Mouse (Mus musculus) midbrain, embryonic 10.5 days (tissue): ENCODE measurements around the gene Wwc1. TPM values are rescaled to one million over a fixed set of nuclear protein-coding genes. Genes with fewer than 3 reads are reported as not detected.

ENCODE experiments used
- DNase-seq: peaks from one replicate; pipeline ENCODE4 v3.0.0-alpha.2; 2017; ENCODE audit warnings: low spot score
- H3K27ac ChIP-seq: fragments of 300-500 bp; sonication (generic); replicated peaks from 2 replicates; pipeline ENCODE4 v1.5.1; 2016; ENCODE audit warnings: mild to moderate bottlenecking
- H3K27me3 ChIP-seq: fragments of 300-500 bp; sonication (generic); 2 replicates; pipeline ENCODE4 v1.6.1; 2016; ENCODE audit warnings: low read depth, mild to moderate bottlenecking; ENCODE audit not compliant: poor library complexity, severe bottlenecking
- H3K36me3 ChIP-seq: fragments of 300-500 bp; sonication (generic); 2 replicates; pipeline ENCODE4 v1.6.1; 2016; ENCODE audit warnings: mild to moderate bottlenecking, moderate library complexity
- H3K4me1 ChIP-seq: fragments of 300-500 bp; sonication (generic); 2 replicates; pipeline ENCODE4 v1.6.1; 2016
- H3K4me3 ChIP-seq: fragments of 300-500 bp; sonication (generic); 2 replicates; pipeline ENCODE4 v1.5.1; 2016; ENCODE audit warnings: mild to moderate bottlenecking, moderate library complexity
- H3K9me3 ChIP-seq: fragments of 300-500 bp; sonication (generic); replicated peaks from 2 replicates; pipeline ENCODE4 v1.6.1; 2016; ENCODE audit warnings: mild to moderate bottlenecking
- WGBS: fragments of 180-500 bp; shearing (Covaris S2); methylation state at CpG from one replicate; pipeline ENCODE4 v1.1.7; 2016; 5-methylcytosine and 5-hydroxymethylcytosine counted together
- polyA plus RNA-seq: library from polyadenylated mRNA; unstranded; fragments of >200 nt; fragmentation: Nextera tagmentation; extraction: Ambion mirVana; gene quantifications from 2 replicates; pipeline ENCODE4 v1.2.1, GENCODE M21; 2016

Gene Wwc1
- polyA plus RNA-seq, 1 experiment from 2014 or later = 5.0 TPM

DNA sequence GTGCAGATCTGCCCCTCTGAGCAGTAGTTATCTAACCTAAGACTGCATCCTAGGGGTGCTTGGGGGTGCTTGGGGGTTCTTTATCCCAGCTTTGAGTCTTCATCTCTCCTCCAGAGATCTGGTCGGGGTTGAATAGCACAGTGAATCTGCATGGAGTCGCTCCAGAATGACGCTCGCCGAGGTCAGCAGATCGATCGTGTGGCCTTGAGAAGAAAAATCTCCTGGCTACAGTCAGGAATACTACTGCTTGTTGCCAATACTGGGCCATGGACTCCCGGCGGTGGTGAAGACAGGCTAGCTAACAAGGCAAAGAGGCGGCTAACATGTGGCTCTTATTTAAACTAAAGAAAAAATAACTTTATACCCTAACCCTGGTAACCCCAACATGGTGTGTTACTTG, 12.0 kb downstream of the Wwc1 start:
- Histone ChIP-seq H3K4me3 (no peak overlapping the region), H3K27ac (no peak overlapping the region), H3K9me3 (no peaks in the 10 kb centered on the region), H3K27me3 (no peaks in the 10 kb centered on the region), H3K36me3 (peaks cover 17% of the 10 kb centered on the region), H3K4me1 (peaks cover 39% of the 10 kb centered on the region)
- no peak for DNase-seq
- 92% methylated on average over 10 of the region's 10 CpGs for WGBS

DNA sequence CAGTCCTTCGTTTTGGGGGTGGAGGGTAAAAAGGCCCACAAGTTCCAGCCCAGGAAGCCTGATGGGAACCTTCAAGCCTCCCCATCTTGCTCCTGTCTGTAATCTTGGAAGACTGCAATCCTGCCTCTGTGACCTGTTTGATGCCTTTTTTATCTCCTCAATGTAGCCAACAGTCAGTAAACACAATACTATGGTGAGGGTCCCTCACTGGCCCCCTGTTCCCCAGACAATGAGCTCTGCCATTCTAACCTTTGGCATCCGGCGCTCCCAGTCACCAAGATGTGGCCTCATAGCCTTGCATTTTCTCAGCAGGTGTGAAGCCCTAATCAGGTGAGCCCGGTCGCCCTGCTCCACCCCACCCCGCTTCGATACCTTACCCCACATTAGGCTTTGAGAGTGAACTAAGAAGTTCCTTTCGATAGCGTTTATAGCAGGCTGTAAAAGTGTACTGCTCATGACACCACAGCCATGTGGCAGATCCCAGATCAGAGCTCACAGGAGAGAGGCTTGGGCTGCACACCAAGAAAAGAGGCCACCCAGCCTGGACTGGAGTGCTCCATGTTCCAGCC, 16.3 kb downstream of the Wwc1 start:
- no peaks in the 10 kb centered on the region for H3K9me3 ChIP-seq
- peaks cover 13% of the 10 kb centered on the region for H3K36me3 ChIP-seq
- WGBS = 85% methylated on average over 9 of the region's 9 CpGs
- no peak for DNase-seq
- peaks cover 33% of the 10 kb centered on the region for H3K4me1 ChIP-seq
- peak overlapping the region; percentile 49; the same call in 1 of the 2 replicates for H3K27ac ChIP-seq
- no peak overlapping the region for H3K4me3 ChIP-seq
- no peaks in the 10 kb centered on the region for H3K27me3 ChIP-seq

- 56% methylated on average over 2 of the region's 2 CpGs for WGBS
- Histone ChIP-seq H3K27ac (peak overlapping the region; percentile 49; the same call in 1 of the 2 replicates), H3K4me3 (no peak overlapping the region), H3K4me1 (peaks cover 33% of the 10 kb centered on the region), H3K36me3 (peaks cover 10% of the 10 kb centered on the region), H3K9me3 (no peaks in the 10 kb centered on the region), H3K27me3 (no peaks in the 10 kb centered on the region)
- DNase-seq = no peak
Measured at GRCm38 (mm10) chr11:35963554-35963953, 16.8 kb downstream of the Wwc1 start.

- H3K9me3 ChIP-seq = no peaks in the 10 kb centered on the region
- no peak overlapping the region for H3K27ac ChIP-seq
- peaks cover 33% of the 10 kb centered on the region for H3K4me1 ChIP-seq
- DNase-seq = no peak
- WGBS = 94% methylated on average over 2 of the region's 2 CpGs
- no peaks in the 10 kb centered on the region for H3K27me3 ChIP-seq
- H3K36me3 ChIP-seq = peaks cover under 1% of the 10 kb centered on the region
- no peak overlapping the region for H3K4me3 ChIP-seq
Measured at GRCm38 (mm10) chr11:35962431-35962830, 17.9 kb downstream of the Wwc1 start.

GRCm38 (mm10) chr11:35959270-35959669, 21.1 kb downstream of the Wwc1 start:
- Histone ChIP-seq H3K4me1 (peaks cover 42% of the 10 kb centered on the region), H3K4me3 (no peak overlapping the region), H3K36me3 (peaks cover 1% of the 10 kb centered on the region; the same call in 1 of the 2 replicates), H3K9me3 (no peaks in the 10 kb centered on the region), H3K27ac (0 out of 2 replicates have a peak overlapping the region, but pooled peaks have one; percentile 43), H3K27me3 (no peaks in the 10 kb centered on the region)
- 90% methylated on average over 3 of the region's 3 CpGs for WGBS
- no peak for DNase-seq

GRCm38 (mm10) chr11:35955572-35955971, 24.8 kb downstream of the Wwc1 start:
- DNase-seq = no peak
- Histone ChIP-seq H3K4me1 (peaks cover 28% of the 10 kb centered on the region), H3K4me3 (no peak overlapping the region), H3K27me3 (no peaks in the 10 kb centered on the region), H3K9me3 (no peaks in the 10 kb centered on the region), H3K27ac (no peak overlapping the region), H3K36me3 (peaks cover 2% of the 10 kb centered on the region; the same call in 1 of the 2 replicates)
- WGBS = 77% methylated on average over 3 of the region's 3 CpGs

DNA sequence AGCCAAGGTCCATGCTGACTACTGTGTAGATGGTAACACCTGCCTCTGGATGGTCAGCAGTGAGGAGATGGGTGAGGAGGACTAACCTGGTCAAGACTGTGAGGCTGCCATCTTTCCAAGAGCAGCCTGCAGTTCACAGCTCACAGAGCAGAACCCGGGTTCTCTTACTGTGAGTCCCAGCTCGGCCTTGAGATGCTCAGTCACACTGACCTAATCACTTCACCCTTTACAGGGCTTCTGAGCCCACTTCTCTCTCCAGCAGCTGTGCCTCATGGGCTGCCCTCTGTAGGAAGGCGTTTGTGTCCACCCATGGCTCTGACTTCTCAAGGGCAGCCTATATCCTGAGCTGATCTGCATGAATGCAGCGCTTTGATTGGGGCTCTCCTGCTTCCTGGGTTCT, 27.1 kb downstream of the Wwc1 start:
- H3K27me3 ChIP-seq = no peaks in the 10 kb centered on the region
- no peak for DNase-seq
- 93% methylated on average over 4 of the region's 4 CpGs for WGBS
- no peak overlapping the region for H3K27ac ChIP-seq
- no peaks in the 10 kb centered on the region for H3K9me3 ChIP-seq
- no peak overlapping the region for H3K4me3 ChIP-seq
- peaks cover 46% of the 10 kb centered on the region for H3K4me1 ChIP-seq
- H3K36me3 ChIP-seq = peaks cover 2% of the 10 kb centered on the region; the same call in 1 of the 2 replicates

- Histone ChIP-seq H3K27ac (peak overlapping the region; percentile 52), H3K27me3 (no peaks in the 10 kb centered on the region), H3K4me3 (no peak overlapping the region), H3K9me3 (no peaks in the 10 kb centered on the region), H3K4me1 (peaks cover 55% of the 10 kb centered on the region), H3K36me3 (peaks cover 2% of the 10 kb centered on the region; the same call in 1 of the 2 replicates)
- WGBS = 54% methylated on average over 4 of the region's 4 CpGs
- no peak for DNase-seq
Measured at GRCm38 (mm10) chr11:35951727-35952065, 28.6 kb downstream of the Wwc1 start.

DNA sequence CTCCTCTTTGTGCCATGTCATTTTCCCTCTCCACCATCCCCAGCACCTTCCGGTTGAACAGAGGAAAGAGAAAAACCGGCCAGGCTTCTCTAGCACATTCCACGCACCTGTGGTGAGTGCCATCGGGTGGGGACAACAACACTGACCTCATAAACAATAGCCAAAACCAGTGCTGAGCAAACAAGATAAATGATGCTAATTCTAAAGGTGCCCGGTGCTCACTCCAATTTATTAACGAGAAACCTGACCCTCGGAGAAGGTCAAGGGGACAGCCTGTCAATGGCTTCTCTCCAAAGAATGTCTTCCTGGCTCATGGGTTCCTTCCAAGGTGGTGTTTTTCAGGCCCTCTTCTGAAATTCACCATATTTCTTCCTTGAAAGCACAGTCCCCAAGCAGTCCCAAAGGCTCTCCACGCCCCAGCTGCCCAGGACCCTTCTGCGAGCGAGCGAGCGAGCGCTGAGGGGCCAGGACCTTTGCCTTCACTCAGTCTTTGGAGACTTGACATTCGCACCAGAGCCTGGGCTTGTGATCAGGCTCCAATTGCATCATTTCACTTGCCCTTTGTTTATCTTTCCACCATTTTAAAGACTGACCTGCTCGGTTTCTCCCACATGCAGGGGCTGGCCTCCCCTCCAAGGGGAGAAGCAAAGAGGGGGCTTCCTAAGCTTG, 29.1 kb downstream of the Wwc1 start:
- H3K4me3 ChIP-seq = no peak overlapping the region
- H3K27ac ChIP-seq = peak overlapping the region; percentile 52
- H3K27me3 ChIP-seq = no peaks in the 10 kb centered on the region
- DNase-seq = no peak
- peaks cover 2% of the 10 kb centered on the region; the same call in 1 of the 2 replicates for H3K36me3 ChIP-seq
- no peaks in the 10 kb centered on the region for H3K9me3 ChIP-seq
- peaks cover 51% of the 10 kb centered on the region for H3K4me1 ChIP-seq
- 86% methylated on average over 15 of the region's 15 CpGs for WGBS

DNA sequence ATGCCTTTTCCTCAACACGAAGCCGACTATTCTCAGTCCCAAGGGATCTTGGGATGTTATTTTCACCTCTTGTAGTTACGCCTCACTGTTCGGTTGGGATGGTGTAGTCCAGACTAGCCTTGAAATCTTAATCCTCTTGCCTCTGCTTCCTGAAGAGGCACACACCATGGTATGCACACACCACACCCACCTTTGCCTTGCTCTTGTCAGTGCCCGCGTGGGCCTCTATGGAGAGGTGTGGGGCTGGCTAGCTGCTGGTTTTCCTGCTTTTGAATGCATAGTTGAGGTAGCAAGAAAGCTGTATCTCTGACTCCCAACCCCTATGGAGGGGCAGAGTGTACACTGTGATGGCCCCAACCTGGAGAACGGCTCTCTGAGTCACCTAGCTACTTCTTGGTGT, 29.9 kb downstream of the Wwc1 start:
- Histone ChIP-seq H3K9me3 (no peaks in the 10 kb centered on the region), H3K27ac (peak overlapping the region; percentile 52; the same call in 1 of the 2 replicates), H3K36me3 (peaks cover 2% of the 10 kb centered on the region; the same call in 1 of the 2 replicates), H3K4me1 (peaks cover 51% of the 10 kb centered on the region), H3K4me3 (no peak overlapping the region), H3K27me3 (no peaks in the 10 kb centered on the region)
- no peak for DNase-seq
- 89% methylated on average over 7 of the region's 7 CpGs for WGBS

DNA sequence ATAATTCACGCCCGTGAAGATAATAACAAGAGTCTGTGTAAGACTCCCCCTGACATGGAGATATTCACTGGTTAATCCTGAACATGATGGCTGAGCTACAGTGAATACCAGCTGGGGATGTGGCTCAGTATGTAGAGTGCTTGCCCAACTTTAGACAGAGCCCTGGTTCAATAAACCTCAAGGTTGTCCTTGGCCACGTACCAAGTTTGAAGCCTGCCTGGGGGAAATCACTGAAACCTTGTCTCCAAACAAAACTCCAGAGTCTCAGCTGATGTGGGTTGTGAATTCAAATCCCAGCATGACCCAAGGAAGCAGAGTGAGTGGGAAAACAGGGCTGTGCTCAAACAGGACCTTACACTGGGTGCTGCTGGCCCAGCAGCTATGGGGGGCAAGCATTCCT, 30.3 kb downstream of the Wwc1 start:
- no peak for DNase-seq
- Histone ChIP-seq H3K4me1 (peaks cover 51% of the 10 kb centered on the region), H3K9me3 (no peaks in the 10 kb centered on the region), H3K36me3 (peaks cover 2% of the 10 kb centered on the region; the same call in 1 of the 2 replicates), H3K27ac (no peak overlapping the region; the same call in 1 of the 2 replicates), H3K27me3 (no peaks in the 10 kb centered on the region), H3K4me3 (no peak overlapping the region)
- WGBS = 90% methylated on average over 3 of the region's 3 CpGs

- Histone ChIP-seq H3K4me1 (peaks cover 51% of the 10 kb centered on the region), H3K9me3 (no peaks in the 10 kb centered on the region), H3K4me3 (no peak overlapping the region), H3K36me3 (no peaks in the 10 kb centered on the region), H3K27ac (peak overlapping the region; percentile 39), H3K27me3 (no peaks in the 10 kb centered on the region)
- WGBS = 35% methylated on average over 6 of the region's 6 CpGs
- DNase-seq = peak; percentile 55
Measured at GRCm38 (mm10) chr11:35948457-35948881, 31.9 kb downstream of the Wwc1 start.

- Histone ChIP-seq H3K4me3 (no peak overlapping the region), H3K36me3 (no peaks in the 10 kb centered on the region), H3K27ac (peak overlapping the region; percentile 39; the same call in 1 of the 2 replicates), H3K9me3 (no peaks in the 10 kb centered on the region), H3K4me1 (peaks cover 51% of the 10 kb centered on the region), H3K27me3 (no peaks in the 10 kb centered on the region)
- WGBS = 85% methylated on average over 9 of the region's 9 CpGs
- DNase-seq = no peak
Measured at GRCm38 (mm10) chr11:35947944-35948343, 32.4 kb downstream of the Wwc1 start.
